Mouse (Mus musculus) liver, embryonic 13.5 days (tissue): ENCODE data around the gene Fbn1. TPM values are rescaled to one million over a fixed set of nuclear protein-coding genes. Genes with fewer than 3 reads are reported as not detected.

Experiments used
- ATAC-seq: fragments of 200-750 bp; cut with Nextera tagmentation; 2 replicates; pipeline ENCODE4 v1.8.0; 2017; ENCODE audit warnings: low read depth, mild to moderate bottlenecking, moderate number of reproducible peaks, moderate library complexity
- DNase-seq: peaks from one replicate; pipeline ENCODE4 v3.0.0; 2022
- H3K27ac ChIP-seq: fragments of 300-500 bp; sonication (generic); 2 replicates; pipeline ENCODE4 v1.5.1; 2015; ENCODE audit warnings: moderate library complexity, mild to moderate bottlenecking, inconsistent platforms
- H3K27me3 ChIP-seq: fragments of 300-500 bp; sonication (generic); 2 replicates; pipeline ENCODE4 v1.6.1; 2015; ENCODE audit warnings: mild to moderate bottlenecking, inconsistent platforms
- H3K36me3 ChIP-seq: fragments of 300-500 bp; sonication (generic); 2 replicates; pipeline ENCODE4 v1.6.1; 2015; ENCODE audit warnings: mild to moderate bottlenecking, inconsistent platforms
- H3K4me1 ChIP-seq: fragments of 300-500 bp; sonication (generic); replicated peaks from 2 replicates; pipeline ENCODE4 v1.6.1; 2015; ENCODE audit warnings: inconsistent platforms
- H3K4me2 ChIP-seq: fragments of 300-500 bp; sonication (generic); 2 replicates; pipeline ENCODE4 v1.6.1; 2015; ENCODE audit warnings: inconsistent platforms, mild to moderate bottlenecking, moderate library complexity
- H3K4me3 ChIP-seq: fragments of 300-500 bp; sonication (generic); replicated peaks from 2 replicates; pipeline ENCODE4 v1.5.1; 2015; ENCODE audit warnings: mild to moderate bottlenecking, inconsistent platforms
- H3K9ac ChIP-seq: fragments of 300-500 bp; sonication (generic); 2 replicates; pipeline ENCODE4 v1.6.1; 2015; ENCODE audit warnings: mild to moderate bottlenecking, inconsistent platforms
- H3K9me3 ChIP-seq: fragments of 300-500 bp; sonication (generic); replicated peaks from 2 replicates; pipeline ENCODE4 v1.6.1; 2016; ENCODE audit warnings: inconsistent platforms
- WGBS: fragments of 180-500 bp; shearing (Covaris S2); methylation state at CpG from one replicate; pipeline ENCODE4 v1.1.7; 2015; ENCODE audit not compliant: insufficient replicate concordance; 5-methylcytosine and 5-hydroxymethylcytosine counted together
- polyA plus RNA-seq: library from polyadenylated mRNA; unstranded; fragments of >200 nt; fragmentation: Nextera tagmentation; extraction: Ambion mirVana; gene quantifications from 2 replicates; pipeline ENCODE4 v1.2.1, GENCODE M21; 2015

Fbn1 gene
- polyA plus RNA-seq, result 1.2 TPM in 2 replicates

DNA sequence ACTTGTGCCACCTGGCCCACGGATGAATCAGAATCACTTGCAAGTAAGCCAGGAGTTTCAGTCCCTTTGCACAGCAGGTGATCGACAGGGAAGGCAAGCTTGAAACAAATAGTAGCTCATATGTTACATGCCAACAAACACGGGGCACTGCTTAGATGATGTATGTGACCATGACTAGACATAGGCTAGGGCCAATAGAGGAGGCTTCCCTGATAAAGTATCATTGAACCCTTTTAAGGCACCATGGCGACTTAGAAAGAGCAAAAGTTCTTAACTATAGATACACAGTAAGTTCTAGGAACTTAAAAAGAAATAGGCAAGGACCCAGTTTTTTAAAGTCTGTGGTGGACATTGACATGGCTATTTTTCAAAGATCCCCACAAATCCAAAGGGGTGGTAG is at the start of gene Fbn1:
Gene Fbn1, minus strand, starts transcription at position 101 of the 400 bp plus-strand sequence.
- ATAC-seq (no peak), DNase-seq (no peak)
- Histone ChIP-seq H3K9ac (no peak within 1 kb of the TSS), H3K4me3 (peak within 1 kb of the TSS; percentile 48; the same call in 1 of the 2 replicates), H3K9me3 (no peaks in the 10 kb centered on the region), H3K27me3 (peaks cover 64% of the 10 kb centered on the region), H3K27ac (no peak within 1 kb of the TSS), H3K4me1 (peaks cover 4% of the 10 kb centered on the region), H3K4me2 (peak within 1 kb of the TSS; percentile 52), H3K36me3 (no peaks in the 10 kb centered on the region)
- WGBS, result 66% methylated on average over 4 of the region's 4 CpGs

DNA sequence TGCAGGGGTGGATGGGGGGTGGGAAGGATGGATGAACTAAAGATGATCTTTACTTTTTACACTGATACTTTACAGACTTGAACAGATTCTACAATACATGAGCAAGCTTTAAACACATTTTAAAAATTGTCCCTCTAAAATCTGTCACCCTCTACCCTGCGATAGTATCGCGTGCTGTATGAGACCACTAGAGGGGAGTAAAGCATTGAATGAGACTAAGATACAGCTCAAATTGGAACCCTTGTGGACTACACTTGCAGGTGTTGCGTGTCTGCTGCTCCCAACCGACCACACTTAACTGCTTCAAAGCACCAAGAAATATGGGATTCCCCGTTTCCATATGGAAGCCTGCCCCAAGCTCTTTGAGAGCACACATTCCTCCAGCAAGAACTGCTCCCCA is 48.0 kb upstream of the Fbn1 start:
- Histone ChIP-seq H3K27ac (no peak overlapping the region), H3K27me3 (no peaks in the 10 kb centered on the region), H3K4me2 (no peak overlapping the region), H3K9me3 (no peaks in the 10 kb centered on the region), H3K4me3 (no peak overlapping the region), H3K36me3 (no peaks in the 10 kb centered on the region), H3K4me1 (no peaks in the 10 kb centered on the region), H3K9ac (no peak overlapping the region)
- DNase-seq (no peak), ATAC-seq (no peak)
- WGBS, result 61% methylated on average over 6 of the region's 6 CpGs

DNA sequence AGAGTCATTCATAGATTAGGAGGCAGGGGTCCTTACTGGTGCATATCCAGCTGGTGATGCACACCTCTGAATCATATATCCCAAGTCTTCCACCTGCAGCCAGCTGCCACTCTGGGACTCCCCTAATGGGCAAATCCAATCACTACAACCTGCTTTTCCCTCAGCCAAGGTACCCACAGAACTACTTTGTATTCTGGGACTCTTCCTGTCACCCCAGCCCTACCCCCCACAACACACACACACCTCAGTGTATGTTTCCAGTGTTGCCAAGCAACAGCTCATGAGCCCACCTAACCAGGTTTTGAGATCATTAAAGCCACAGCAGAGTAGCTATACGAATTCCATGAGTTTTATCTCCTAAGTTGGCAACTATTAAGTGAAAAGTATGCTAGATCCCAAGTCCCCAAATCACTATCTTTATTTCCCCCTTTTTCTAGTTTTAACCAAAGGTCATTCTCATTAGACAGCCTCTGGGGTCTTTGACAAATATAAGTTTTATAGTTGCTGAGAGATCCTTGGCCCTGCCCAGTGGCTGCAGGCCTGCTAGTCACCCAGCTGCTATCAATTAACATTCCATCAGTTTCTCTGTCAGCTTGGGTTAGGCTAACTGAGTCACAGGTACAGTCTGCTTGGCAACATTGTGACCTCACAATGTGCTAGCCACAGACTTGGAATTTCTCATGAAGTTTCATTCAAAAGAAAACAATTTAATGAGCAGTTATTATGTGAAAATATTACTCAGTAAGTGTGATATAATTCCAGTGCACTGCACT is 41.2 kb upstream of the Fbn1 start:
- Histone ChIP-seq H3K4me2 (no peak overlapping the region), H3K27me3 (no peaks in the 10 kb centered on the region), H3K9me3 (no peaks in the 10 kb centered on the region), H3K27ac (no peak overlapping the region), H3K9ac (no peak overlapping the region), H3K4me1 (no peaks in the 10 kb centered on the region), H3K4me3 (no peak overlapping the region), H3K36me3 (no peaks in the 10 kb centered on the region)
- 50% methylated on average over 1 of the region's 1 CpGs for WGBS
- ATAC-seq (no peak), DNase-seq (no peak)

DNA sequence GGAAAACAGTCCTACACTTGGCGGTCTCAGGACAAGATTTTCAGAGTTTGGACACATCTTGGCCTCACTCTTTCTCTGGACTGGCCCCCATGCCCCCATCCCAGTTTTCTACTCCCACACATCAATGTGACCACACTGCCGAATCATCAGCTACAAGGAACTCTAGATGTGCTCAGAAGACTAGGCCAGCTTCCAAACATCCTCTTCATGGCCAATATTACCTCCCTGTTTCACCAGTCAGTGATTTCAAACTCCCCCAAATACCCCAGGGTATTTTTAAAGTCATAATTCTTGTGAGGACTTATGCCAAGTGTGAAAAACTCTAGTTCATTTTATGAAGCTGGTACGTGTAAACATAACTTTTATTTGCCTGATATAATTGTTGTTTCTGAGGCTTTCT is 37.2 kb upstream of the Fbn1 start:
- H3K27ac ChIP-seq, result no peak overlapping the region
- DNase-seq, result no peak

DNA sequence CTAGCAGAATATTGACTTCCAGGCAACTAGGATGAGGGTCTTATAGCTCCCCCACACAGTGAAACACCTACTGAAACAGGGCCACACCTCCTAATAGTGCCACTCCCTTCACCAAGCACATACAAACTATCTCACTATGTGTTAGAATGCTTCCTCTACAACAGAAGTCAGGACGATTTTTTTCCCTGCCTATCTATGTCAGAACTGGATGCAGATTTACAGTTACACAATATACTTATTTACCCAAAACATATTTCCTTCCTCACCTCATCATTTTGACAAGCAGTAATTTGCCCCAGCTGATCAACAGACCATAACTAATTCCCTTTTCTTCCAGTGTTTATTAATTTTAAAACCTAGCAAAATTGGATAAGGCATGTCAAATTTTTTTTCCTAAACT is 35.9 kb upstream of the Fbn1 start:
- no peaks in the 10 kb centered on the region for H3K9me3 ChIP-seq
- no peak for DNase-seq
- no peak for ATAC-seq
- H3K4me3 ChIP-seq, result no peak overlapping the region
- WGBS, result 25% methylated on average over 1 of the region's 1 CpGs
- H3K27me3 ChIP-seq, result no peaks in the 10 kb centered on the region
- no peaks in the 10 kb centered on the region for H3K4me1 ChIP-seq
- H3K9ac ChIP-seq, result no peak overlapping the region
- no peak overlapping the region for H3K27ac ChIP-seq
- no peak overlapping the region for H3K4me2 ChIP-seq
- no peaks in the 10 kb centered on the region for H3K36me3 ChIP-seq

More for the DNA sequence above, 37.2 kb upstream of the Fbn1 start:
- no peaks in the 10 kb centered on the region for H3K9me3 ChIP-seq
- no peak for ATAC-seq
- no peak overlapping the region for H3K4me3 ChIP-seq
- H3K4me2 ChIP-seq, result no peak overlapping the region
- WGBS, result 58% methylated on average over 3 of the region's 3 CpGs
- no peak overlapping the region for H3K9ac ChIP-seq
- H3K4me1 ChIP-seq, result no peaks in the 10 kb centered on the region
- H3K27me3 ChIP-seq, result no peaks in the 10 kb centered on the region
- H3K36me3 ChIP-seq, result no peaks in the 10 kb centered on the region

DNA sequence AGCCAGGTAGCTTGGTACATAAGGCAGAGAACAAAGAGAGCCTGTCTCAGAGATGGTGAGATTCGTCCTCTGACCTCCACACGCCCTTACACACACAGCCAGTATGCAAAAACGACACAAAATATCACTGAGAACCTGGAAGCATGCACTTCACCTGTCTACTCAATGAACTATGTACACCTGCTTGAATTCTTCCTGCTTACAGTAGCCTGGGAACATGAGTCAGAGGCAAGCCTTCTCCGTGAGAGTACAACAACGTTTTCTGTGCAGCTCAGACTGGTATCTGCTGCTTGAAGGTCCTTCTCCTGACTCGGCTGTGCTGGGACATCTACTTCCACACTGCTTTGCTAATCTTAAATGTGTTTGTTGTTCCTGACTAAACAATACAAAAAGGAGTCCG is 33.7 kb upstream of the Fbn1 start:
- DNase-seq, result no peak
- no peak overlapping the region for H3K4me2 ChIP-seq
- H3K9ac ChIP-seq, result no peak overlapping the region
- WGBS, result 58% methylated on average over 7 of the region's 7 CpGs
- H3K27ac ChIP-seq, result no peak overlapping the region
- no peaks in the 10 kb centered on the region for H3K4me1 ChIP-seq
- H3K9me3 ChIP-seq, result no peaks in the 10 kb centered on the region
- no peaks in the 10 kb centered on the region for H3K36me3 ChIP-seq
- H3K27me3 ChIP-seq, result no peaks in the 10 kb centered on the region
- H3K4me3 ChIP-seq, result no peak overlapping the region
- no peak for ATAC-seq

DNA sequence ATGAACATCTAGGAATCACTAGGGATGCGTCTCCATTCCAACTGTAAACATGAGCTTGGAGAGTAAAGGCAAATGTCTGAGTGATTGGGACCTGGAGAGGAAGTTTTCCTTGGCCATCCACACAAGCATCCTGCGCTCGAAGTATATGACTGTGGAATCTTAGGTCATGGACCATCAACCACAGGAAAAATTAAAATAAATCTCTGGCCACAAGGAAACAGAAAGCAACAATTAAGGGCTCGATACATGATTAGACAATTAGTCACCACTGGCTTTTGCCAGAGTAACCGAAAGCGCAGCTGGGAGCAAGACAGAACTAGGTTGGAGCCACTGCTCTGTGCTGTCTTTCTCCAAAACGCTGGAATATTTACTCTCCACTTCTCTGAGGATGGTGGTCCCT is 32.8 kb upstream of the Fbn1 start:
- DNase-seq (no peak), ATAC-seq (no peak)
- no peaks in the 10 kb centered on the region for H3K9me3 ChIP-seq
- H3K9ac ChIP-seq, result no peak overlapping the region
- H3K4me2 ChIP-seq, result no peak overlapping the region
- 71% methylated on average over 7 of the region's 7 CpGs for WGBS
- no peaks in the 10 kb centered on the region for H3K36me3 ChIP-seq
- H3K4me1 ChIP-seq, result no peaks in the 10 kb centered on the region
- no peak overlapping the region for H3K27ac ChIP-seq
- H3K4me3 ChIP-seq, result no peak overlapping the region
- no peaks in the 10 kb centered on the region for H3K27me3 ChIP-seq

DNA sequence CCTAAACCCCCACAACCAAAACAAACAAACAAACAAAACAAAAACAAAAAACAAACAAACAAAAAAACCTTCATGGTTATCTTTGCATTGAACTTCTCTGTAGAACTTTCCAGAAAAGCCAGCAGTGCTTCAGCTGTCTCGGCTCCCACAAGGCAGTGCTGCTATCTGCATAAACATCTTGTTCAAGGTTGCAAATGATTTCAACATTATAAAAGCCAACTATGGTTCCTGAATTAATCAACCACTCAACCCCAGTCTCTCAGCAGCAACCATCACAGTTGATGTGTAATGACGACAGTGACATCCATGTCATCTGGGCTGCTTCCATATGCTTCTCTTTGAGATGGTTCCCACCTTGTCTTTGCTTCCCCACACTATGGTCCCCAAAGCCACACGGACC is 31.8 kb upstream of the Fbn1 start:
- DNase-seq, result no peak
- H3K9me3 ChIP-seq, result no peaks in the 10 kb centered on the region

DNA sequence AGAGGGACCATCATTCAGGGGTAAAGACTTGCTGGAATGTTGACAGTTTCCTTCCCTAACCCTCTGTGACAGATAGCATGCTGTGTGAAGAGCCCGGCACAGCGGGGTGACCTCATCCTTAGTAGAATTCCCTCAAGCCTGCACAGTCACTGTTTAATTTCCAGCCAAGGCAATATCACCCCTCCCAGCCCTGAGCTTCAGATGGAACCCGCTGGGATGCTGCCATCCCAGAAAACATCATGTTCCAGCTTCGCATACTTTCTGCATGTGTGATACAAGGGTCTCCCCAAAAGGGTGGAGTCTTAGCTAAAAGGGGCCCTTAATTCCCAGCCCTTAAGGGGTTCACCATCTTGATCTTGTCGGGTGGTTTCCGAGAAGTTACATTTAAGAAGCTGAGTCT is 22.9 kb upstream of the Fbn1 start:
- Histone ChIP-seq H3K27ac (no peak overlapping the region), H3K4me2 (no peak overlapping the region), H3K27me3 (no peaks in the 10 kb centered on the region), H3K4me3 (no peak overlapping the region), H3K9me3 (no peaks in the 10 kb centered on the region), H3K4me1 (no peaks in the 10 kb centered on the region), H3K36me3 (no peaks in the 10 kb centered on the region), H3K9ac (no peak overlapping the region)
- ATAC-seq (no peak), DNase-seq (no peak)
- 46% methylated on average over 6 of the region's 6 CpGs for WGBS

More for the DNA sequence above, 31.8 kb upstream of the Fbn1 start:
- no peak for ATAC-seq
- Histone ChIP-seq H3K4me1 (no peaks in the 10 kb centered on the region), H3K4me2 (no peak overlapping the region), H3K36me3 (no peaks in the 10 kb centered on the region), H3K27ac (no peak overlapping the region), H3K4me3 (no peak overlapping the region), H3K27me3 (no peaks in the 10 kb centered on the region), H3K9ac (no peak overlapping the region)
- 60% methylated on average over 3 of the region's 3 CpGs for WGBS

DNA sequence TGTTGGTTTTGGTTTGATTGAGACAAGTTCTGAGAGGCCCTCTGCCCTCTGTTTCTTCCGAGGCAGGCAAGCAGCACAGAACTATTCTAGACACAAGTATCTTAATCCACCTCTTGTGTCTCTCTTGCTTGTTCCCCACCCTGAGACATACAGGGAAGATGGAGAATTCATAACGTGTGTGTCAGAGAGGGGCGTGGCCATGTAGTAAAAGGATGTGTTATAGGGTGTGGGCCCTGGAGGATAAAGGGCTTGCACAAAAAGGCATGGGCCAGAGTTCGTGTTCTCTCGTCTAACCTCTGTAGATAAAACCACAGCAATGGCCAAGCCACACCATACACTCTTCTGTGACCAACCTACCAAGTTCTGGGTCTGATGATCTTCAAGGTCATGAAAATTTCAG is 18.8 kb upstream of the Fbn1 start:
- no peak overlapping the region for H3K9ac ChIP-seq
- DNase-seq, result no peak
- H3K27me3 ChIP-seq, result no peaks in the 10 kb centered on the region
- ATAC-seq, result no peak
- no peaks in the 10 kb centered on the region for H3K4me1 ChIP-seq
- no peak overlapping the region for H3K4me3 ChIP-seq
- WGBS, result 62% methylated on average over 5 of the region's 5 CpGs
- H3K9me3 ChIP-seq, result no peaks in the 10 kb centered on the region
- H3K27ac ChIP-seq, result no peak overlapping the region
- no peak overlapping the region for H3K4me2 ChIP-seq
- H3K36me3 ChIP-seq, result no peaks in the 10 kb centered on the region

DNA sequence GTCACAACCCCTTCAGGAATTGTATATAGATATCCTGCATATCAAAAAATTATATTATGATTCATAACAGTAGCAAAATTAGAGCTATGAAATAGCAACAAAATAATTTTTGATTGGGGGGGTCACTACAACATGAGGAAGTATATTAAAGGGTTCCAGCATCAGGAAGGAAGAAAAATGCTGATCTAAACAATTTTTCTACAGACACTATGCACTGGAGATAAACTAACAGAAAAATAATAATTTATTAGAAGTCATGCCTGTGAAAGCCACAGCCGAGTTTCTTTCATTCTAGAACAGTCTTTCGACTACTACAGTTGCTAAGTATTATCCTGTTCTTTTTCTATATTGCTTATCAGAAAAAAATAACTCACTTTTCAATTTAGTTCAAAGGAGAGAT is 17.7 kb upstream of the Fbn1 start:
- no peak overlapping the region for H3K4me2 ChIP-seq
- H3K36me3 ChIP-seq, result no peaks in the 10 kb centered on the region
- H3K27ac ChIP-seq, result no peak overlapping the region
- H3K9ac ChIP-seq, result no peak overlapping the region
- ATAC-seq (no peak), DNase-seq (no peak)
- no peaks in the 10 kb centered on the region for H3K27me3 ChIP-seq
- H3K4me1 ChIP-seq, result no peaks in the 10 kb centered on the region
- no peaks in the 10 kb centered on the region for H3K9me3 ChIP-seq
- WGBS, result 63% methylated on average over 2 of the region's 2 CpGs
- no peak overlapping the region for H3K4me3 ChIP-seq

DNA sequence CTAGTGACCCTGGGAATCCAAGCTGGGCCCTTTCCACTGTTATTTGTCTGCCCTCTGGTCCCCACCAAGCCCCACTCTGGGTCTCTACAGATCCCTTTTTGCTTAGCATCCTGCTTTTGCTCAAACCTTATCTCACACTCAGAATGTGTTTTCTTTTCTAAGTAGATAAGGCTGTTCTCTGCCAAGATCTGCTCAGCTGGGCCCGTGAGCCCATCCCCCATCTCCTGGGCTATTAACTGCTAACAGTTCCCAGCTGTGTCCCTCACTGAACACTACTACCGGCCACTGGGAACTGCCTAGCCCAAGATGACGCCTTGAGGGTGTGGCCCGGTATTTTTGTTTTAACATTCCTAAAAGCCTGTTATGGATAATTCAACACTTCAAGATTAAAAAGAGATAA is 8.8 kb upstream of the Fbn1 start:
- no peaks in the 10 kb centered on the region for H3K9me3 ChIP-seq
- no peak overlapping the region for H3K27ac ChIP-seq
- H3K27me3 ChIP-seq, result 0 out of 2 replicates have a peak, but pooled peaks cover 6% of the 10 kb centered on the region
- DNase-seq (peak; percentile 38), ATAC-seq (peak; percentile 84)
- no peak overlapping the region for H3K4me3 ChIP-seq
- no peak overlapping the region for H3K9ac ChIP-seq
- peaks cover 18% of the 10 kb centered on the region for H3K4me1 ChIP-seq
- H3K36me3 ChIP-seq, result no peaks in the 10 kb centered on the region
- no peak overlapping the region for H3K4me2 ChIP-seq
- 3% methylated on average over 4 of the region's 4 CpGs for WGBS
